Mouse (Mus musculus): ENCODE measurements at regions not wholly inside any gene's neighbourhood (a gene's known extent, or its start where the extent isn't known, plus 50 kb on each side); places are given as distances from the start of the nearest gene placed in this dataset.

DNA sequence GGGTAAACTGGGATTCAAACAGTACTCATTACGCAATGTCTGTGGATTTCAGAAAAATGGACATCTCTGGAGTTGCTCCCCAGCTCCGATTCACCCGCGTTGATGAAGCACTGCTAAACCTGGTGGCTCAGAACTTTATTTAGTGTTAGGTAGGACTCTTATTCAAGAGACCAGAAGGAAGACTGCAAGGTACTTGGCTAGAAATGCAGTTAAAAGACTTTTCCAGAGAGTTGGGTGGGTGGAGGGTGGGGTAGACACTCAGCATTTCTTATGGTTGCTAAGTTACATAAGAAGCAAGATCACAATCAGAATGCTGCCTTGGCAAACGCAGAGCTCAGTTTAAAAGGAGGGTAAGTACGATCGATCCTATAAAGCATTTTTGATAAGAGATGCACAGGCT, 230.2 kb downstream of the Adgrg6 start:
- no peak overlapping the region for H3K4me2 ChIP-seq (ENCODE audit: insufficient read depth, low read depth, poor library complexity, severe bottlenecking)
- H3K9me3 ChIP-seq (replicated peaks; ENCODE audit: low read length) = no peaks in the 10 kb centered on the region
- no peaks in the 10 kb centered on the region for H3K79me2 ChIP-seq (replicated peaks; ENCODE audit: control insufficient read depth, extremely low read depth, insufficient read depth, poor library complexity, severe bottlenecking)
- in situ Hi-C loops (cut with MboI; ENCODE audit: low pct_ligation_motif_present, low pct_unique_long_range_greater_than_20kb, low sequenced_read_pairs) = no loop called here
- H3K9ac ChIP-seq (ENCODE audit: insufficient read depth, low read depth) = no peak overlapping the region
- dilution Hi-C loops (cut with MboI; ENCODE audit: extremely low pct_ligation_motif_present, extremely low pct_unique_long_range_greater_than_20kb, low sequenced_read_pairs) = no loop called here
- H3K27me3 ChIP-seq (replicated peaks) = no peaks in the 10 kb centered on the region
- H3K36me3 ChIP-seq (replicated peaks in 1 of 2; ENCODE audit: control insufficient read depth in 1 of 2, insufficient read depth in 1 of 2, low read length in 1 of 2) = no peaks in the 10 kb centered on the region
- DNase-seq (ENCODE audit: extremely low read depth) = no peak
- H3K27ac ChIP-seq (ENCODE audit: insufficient read depth, low read depth) = no peak overlapping the region
- peaks cover 0 to 4% of the 10 kb centered on the region in 2 experiments; a peak in 1 of 4 replicates for H3K4me1 ChIP-seq (ENCODE audit: control insufficient read depth in 1 of 2, insufficient read depth in 2 of 2)
- no peak overlapping the region for H3K4me3 ChIP-seq (replicated peaks in 1 of 3; ENCODE audit: low read depth in 2 of 3, low read length in 2 of 3, poor library complexity in 1 of 3)
- TF ChIP-seq E2F4 (IDR thresholded peaks at IDR 0.05; ENCODE audit: insufficient replicate concordance, low read depth, low read length) = no peak
- TF ChIP-seq ZKSCAN1 (IDR thresholded peaks at IDR 0.05; ENCODE audit: borderline replicate concordance, low read depth, low read length) = no peak
- no peak for TF ChIP-seq ELF1 (IDR thresholded peaks at IDR 0.05; ENCODE audit: low read depth, low read length)
- TF ChIP-seq POLR2A (IDR thresholded peaks at IDR 0.05; ENCODE audit: low read depth, low read length) = no peak
- TF ChIP-seq ZMIZ1 (IDR thresholded peaks at IDR 0.05; ENCODE audit: low read depth, low read length) = no peak
- no peak for TF ChIP-seq TCF12 (IDR thresholded peaks at IDR 0.05; ENCODE audit: low read depth, low read length)
- TF ChIP-seq MAX (IDR thresholded peaks at IDR 0.05; ENCODE audit: low read length) = no peak
- no peak for TF ChIP-seq UBTF (IDR thresholded peaks at IDR 0.05; ENCODE audit: low read depth, low read length)
- TF ChIP-seq PAX5 (IDR thresholded peaks at IDR 0.05; ENCODE audit: low read length) = no peak
- no peak for TF ChIP-seq USF2 (conservative IDR thresholded peaks at IDR 0.05; ENCODE audit: low read depth, low read length)
- TF ChIP-seq CTCF (conservative IDR thresholded peaks at IDR 0.05 in 1 of 2, IDR thresholded peaks at IDR 0.05 in 1 of 2; ENCODE audit: low read depth in 2 of 2, low read length in 2 of 2) = no peak
- TF ChIP-seq EP300 (IDR thresholded peaks at IDR 0.05; ENCODE audit: low read length) = no peak
- TF ChIP-seq USF1 (IDR thresholded peaks at IDR 0.05; ENCODE audit: low read depth, low read length) = no peak
- no peak for TF ChIP-seq NELFE (IDR thresholded peaks at IDR 0.05; ENCODE audit: low read depth, low read length)
- TF ChIP-seq IRF4 (IDR thresholded peaks at IDR 0.05; ENCODE audit: low read depth, low read length) = no peak

GRCm38 (mm10) chr10:14314607-14315006, 230.9 kb downstream of the Adgrg6 start:
- dilution Hi-C loops (cut with MboI; ENCODE audit: extremely low pct_ligation_motif_present, extremely low pct_unique_long_range_greater_than_20kb, low sequenced_read_pairs) = no loop called here
- Histone ChIP-seq H3K4me1 (ENCODE audit: control insufficient read depth in 1 of 2, insufficient read depth in 2 of 2) (peaks cover 0 to 4% of the 10 kb centered on the region in 2 experiments; a peak in 1 of 4 replicates), H3K9me3 (replicated peaks; ENCODE audit: low read length) (no peaks in the 10 kb centered on the region), H3K4me3 (replicated peaks in 1 of 3; ENCODE audit: low read depth in 2 of 3, low read length in 2 of 3, poor library complexity in 1 of 3) (no peak overlapping the region), H3K27ac (ENCODE audit: insufficient read depth, low read depth) (no peak overlapping the region), H3K9ac (ENCODE audit: insufficient read depth, low read depth) (no peak overlapping the region), H3K4me2 (ENCODE audit: insufficient read depth, low read depth, poor library complexity, severe bottlenecking) (no peak overlapping the region), H3K27me3 (replicated peaks) (no peaks in the 10 kb centered on the region), H3K36me3 (replicated peaks in 1 of 2; ENCODE audit: control insufficient read depth in 1 of 2, insufficient read depth in 1 of 2, low read length in 1 of 2) (no peaks in the 10 kb centered on the region), H3K79me2 (replicated peaks; ENCODE audit: control insufficient read depth, extremely low read depth, insufficient read depth, poor library complexity, severe bottlenecking) (no peaks in the 10 kb centered on the region)
- no peak for DNase-seq (ENCODE audit: extremely low read depth)
- in situ Hi-C loops (cut with MboI; ENCODE audit: low pct_ligation_motif_present, low pct_unique_long_range_greater_than_20kb, low sequenced_read_pairs) = no loop called here
- no peak for TF ChIP-seq POLR2A (IDR thresholded peaks at IDR 0.05; ENCODE audit: low read depth, low read length)
